15 mouse cellular contexts compared by ENCODE assay signal in genomic region chr8:108766102-108766501, GRCm38 (mm10).
"Had no signal": no experiment of that assay in that cellular context is flagged by ENCODE, and none has a peak within 500 bp of the region (broad histone marks: within the 10 kb centered on the region; RNA-seq: fewer than 3 reads in every experiment).

No protein-coding gene starts in this region.

- DNase-seq: kidney, adult 18-20 months; kidney, postnatal 25 days; lung, adult 18-20 months; lung, postnatal 36 days; right cerebral cortex, adult 18-20 months; spleen, adult 18-20 months; thymus, postnatal 36 days had no signal

- H3K9ac ChIP-seq: intestine, embryonic 15.5 days; kidney, embryonic 15.5 days; neural tube, embryonic 15.5 days; stomach, embryonic 15.5 days had no signal

- H3K36me3 ChIP-seq: intestine, embryonic 15.5 days; kidney, embryonic 15.5 days; limb, embryonic 10.5 days; neural tube, embryonic 15.5 days; stomach, embryonic 15.5 days had no signal

- H3K9me3 ChIP-seq: intestine, embryonic 15.5 days; kidney, embryonic 15.5 days; limb, embryonic 10.5 days; neural tube, embryonic 15.5 days; stomach, embryonic 15.5 days had no signal

- H3K27me3 ChIP-seq: intestine, embryonic 15.5 days; kidney, embryonic 15.5 days; neural tube, embryonic 15.5 days; stomach, embryonic 15.5 days had no signal

- H3K27ac ChIP-seq: intestine, embryonic 15.5 days; kidney, embryonic 15.5 days; left cerebral cortex, adult 2 months; limb, embryonic 10.5 days; neural tube, embryonic 15.5 days; stomach, embryonic 15.5 days had no signal

- H3K4me2 ChIP-seq: intestine, embryonic 15.5 days; kidney, embryonic 15.5 days; neural tube, embryonic 15.5 days; stomach, embryonic 15.5 days had no signal

- H3K4me3 ChIP-seq: intestine, embryonic 15.5 days; kidney, embryonic 15.5 days; left cerebral cortex, adult 2 months; limb, embryonic 10.5 days; neural tube, embryonic 15.5 days; stomach, embryonic 15.5 days had no signal

- ATAC-seq: intestine, embryonic 15.5 days; lung, postnatal 0 days; midbrain, embryonic 16.5 days had no signal
